In genomic region chr1:59578770-59579169, GRCm38 (mm10) we compare ENCODE assay signal across 27 mouse cellular contexts.
DNase-seq lines count a peak whose midpoint lies in the region; ATAC-seq and TF ChIP-seq lines count a peak whose summit lies in the region.
"Had no signal": no experiment of that assay in that cellular context is flagged by ENCODE, and none has a peak within 500 bp of the region (broad histone marks: within the 10 kb centered on the region; RNA-seq: fewer than 3 reads in every experiment).

No protein-coding gene starts in this region.

- no peaks in the 10 kb centered on the region for H3K27me3 ChIP-seq in kidney, postnatal 0 days (ENCODE audit: insufficient read depth, low read length)
- no peaks in the 10 kb centered on the region for H3K27me3 ChIP-seq in lung, postnatal 0 days (replicated peaks; ENCODE audit: insufficient read depth, low read length)
- H3K27me3 ChIP-seq in myocyte (ENCODE audit: control insufficient read depth, insufficient read depth, insufficient read length) = no peaks in the 10 kb centered on the region
- H3K27me3 ChIP-seq in hindbrain, embryonic 11.5 days (ENCODE audit: control insufficient read depth, insufficient read depth, low read length) = no peaks in the 10 kb centered on the region
- H3K27me3 ChIP-seq: embryonic facial prominence, embryonic 13.5 days had no signal

- no peaks in the 10 kb centered on the region for H3K36me3 ChIP-seq in kidney, postnatal 0 days (ENCODE audit: insufficient read depth, low read length)
- H3K36me3 ChIP-seq in lung, postnatal 0 days (ENCODE audit: insufficient read depth, low read length) = no peaks in the 10 kb centered on the region
- H3K36me3 ChIP-seq in myocyte (ENCODE audit: control insufficient read depth, insufficient read depth) = no peaks in the 10 kb centered on the region
- H3K36me3 ChIP-seq in hindbrain, embryonic 11.5 days (ENCODE audit: control insufficient read depth, insufficient read depth, low read length) = no peaks in the 10 kb centered on the region
- H3K36me3 ChIP-seq: embryonic facial prominence, embryonic 10.5 days; embryonic facial prominence, embryonic 13.5 days; forebrain, embryonic 10.5 days; heart, embryonic 12.5 days; heart, embryonic 15.5 days; hindbrain, embryonic 10.5 days had no signal

- no peak overlapping the region for H3K4me2 ChIP-seq in kidney, postnatal 0 days (ENCODE audit: low read length)
- no peak overlapping the region for H3K4me2 ChIP-seq in lung, postnatal 0 days (replicated peaks; ENCODE audit: low read depth, low read length)
- peak overlapping the region; percentile 24 for H3K4me2 ChIP-seq in myocyte (ENCODE audit: low read depth)
- H3K4me2 ChIP-seq in hindbrain, embryonic 11.5 days (replicated peaks; ENCODE audit: low read depth, low read length) = no peak overlapping the region
- H3K4me2 ChIP-seq: embryonic facial prominence, embryonic 13.5 days; forebrain, embryonic 13.5 days; heart, embryonic 12.5 days; heart, embryonic 15.5 days; hindbrain, embryonic 14.5 days had no signal

- H3K4me1 ChIP-seq in kidney, postnatal 0 days (replicated peaks; ENCODE audit: insufficient read depth, low read length) = peaks cover 10% of the 10 kb centered on the region
- peaks cover 9% of the 10 kb centered on the region; the same call in 1 of the 2 replicates for H3K4me1 ChIP-seq in lung, postnatal 0 days (ENCODE audit: insufficient read depth, low read depth, low read length)
- H3K4me1 ChIP-seq in hindbrain, embryonic 11.5 days (replicated peaks; ENCODE audit: control insufficient read depth, insufficient read depth, low read length) = no peaks in the 10 kb centered on the region

- no peak for TF ChIP-seq CTCF in gastrocnemius, adult 2 months (IDR thresholded peaks at IDR 0.05)
- no peak for TF ChIP-seq CTCF in kidney, postnatal 0 days (IDR thresholded peaks at IDR 0.05; ENCODE audit: low read depth)
- TF ChIP-seq CTCF in lung, postnatal 0 days (IDR thresholded peaks at IDR 0.05) = no peak

- no peak overlapping the region for H3ac ChIP-seq in myocyte (ENCODE audit: control insufficient read depth, insufficient read length)

- no peak for DNase-seq in gastrocnemius, adult 2 months
- DNase-seq in gastrocnemius, postnatal 36 days = no peak
- DNase-seq in kidney, postnatal 0 days (ENCODE audit: low spot score) = peak; percentile 67
- no peak for DNase-seq in kidney, adult 11 months
- DNase-seq in lung, postnatal 0 days (ENCODE audit: low spot score) = peak; percentile 9
- no peak for DNase-seq in lung, postnatal 4 days
- DNase-seq in hindbrain, embryonic 11.5 days (ENCODE audit: low spot score) = no peak
- DNase-seq: adrenal gland, adult 8-10 months; adrenal gland, postnatal 25 days; B cell, adult 2 months; embryo, embryonic 11 days; gastrocnemius, postnatal 14 days; heart, adult 18-20 months; heart, postnatal 10 days; heart, postnatal 36 days had no signal

- no peaks in the 10 kb centered on the region for H3K79me2 ChIP-seq in myocyte (ENCODE audit: control insufficient read depth, insufficient read depth)

- no peak for TF ChIP-seq POLR2A in myocyte (IDR thresholded peaks at IDR 0.05; ENCODE audit: insufficient read length, low read depth)

- intact Hi-C loops in gastrocnemius, adult 2 months (cut with DNase I) = no loop called here
- intact Hi-C loops in gastrocnemius, postnatal 36 days (cut with DNase I) = no loop called here

- no peaks in the 10 kb centered on the region for H3K9me3 ChIP-seq in kidney, postnatal 0 days (replicated peaks; ENCODE audit: low read length)
- no peaks in the 10 kb centered on the region for H3K9me3 ChIP-seq in lung, postnatal 0 days (ENCODE audit: low read length)
- no peaks in the 10 kb centered on the region for H3K9me3 ChIP-seq in hindbrain, embryonic 11.5 days (ENCODE audit: control insufficient read depth, low read length)
- H3K9me3 ChIP-seq: embryonic facial prominence, embryonic 10.5 days; embryonic facial prominence, embryonic 13.5 days; forebrain, embryonic 10.5 days; forebrain, embryonic 13.5 days; heart, embryonic 12.5 days; heart, embryonic 15.5 days; hindbrain, embryonic 10.5 days had no signal

- H3K27ac ChIP-seq in gastrocnemius, adult 2 months = 0 out of 2 replicates have a peak overlapping the region, but pooled peaks have one; percentile 6
- H3K27ac ChIP-seq in kidney, postnatal 0 days = no peak overlapping the region
- no peak overlapping the region for H3K27ac ChIP-seq in lung, postnatal 0 days (ENCODE audit: low read length)
- H3K27ac ChIP-seq in hindbrain, embryonic 11.5 days (ENCODE audit: low read depth, low read length) = no peak overlapping the region
- H3K27ac ChIP-seq: embryonic facial prominence, embryonic 10.5 days; embryonic facial prominence, embryonic 13.5 days; forebrain, embryonic 10.5 days; forebrain, embryonic 13.5 days; heart, embryonic 15.5 days; hindbrain, embryonic 10.5 days; hindbrain, embryonic 14.5 days; hindbrain, postnatal 0 days had no signal

- whole genome bisulfite sequencing in kidney, postnatal 0 days = 53% methylated on average over 4 of the region's 4 CpGs
- WGBS in lung, postnatal 0 days = 25% methylated on average over 4 of the region's 4 CpGs
- WGBS in hindbrain, embryonic 11.5 days = 81% methylated on average over 4 of the region's 4 CpGs

- TF ChIP-seq EP300 in lung, postnatal 0 days (IDR thresholded peaks at IDR 0.05) = no peak

- H3K4me3 ChIP-seq in gastrocnemius, adult 2 months = no peak overlapping the region
- no peak overlapping the region for H3K4me3 ChIP-seq in kidney, postnatal 0 days (replicated peaks; ENCODE audit: low read depth, low read length)
- no peak overlapping the region for H3K4me3 ChIP-seq in lung, postnatal 0 days (ENCODE audit: low read depth, low read length)
- H3K4me3 ChIP-seq in myocyte = no peak overlapping the region
- H3K4me3 ChIP-seq in hindbrain, embryonic 11.5 days (ENCODE audit: low read depth, low read length) = no peak overlapping the region
- H3K4me3 ChIP-seq: embryonic facial prominence, embryonic 10.5 days; embryonic facial prominence, embryonic 13.5 days; forebrain, embryonic 10.5 days; forebrain, embryonic 13.5 days; heart, embryonic 12.5 days; heart, embryonic 15.5 days; hindbrain, embryonic 10.5 days had no signal

- ATAC-seq in kidney, postnatal 0 days (replicated peaks; ENCODE audit: low FRiP score, low read depth) = no peak
- no peak for ATAC-seq in lung, postnatal 0 days
- ATAC-seq in hindbrain, embryonic 11.5 days (ENCODE audit: low FRiP score) = no peak
- ATAC-seq: activated CD4-positive, CD25-positive, alpha-beta regulatory T cell, adult 4 months; forebrain, embryonic 13.5 days; forebrain, embryonic 16.5 days; hindbrain, postnatal 0 days had no signal

- H3K9ac ChIP-seq in kidney, postnatal 0 days (ENCODE audit: low read depth, low read length) = no peak overlapping the region
- H3K9ac ChIP-seq in lung, postnatal 0 days (replicated peaks; ENCODE audit: low read depth) = no peak overlapping the region
- H3K9ac ChIP-seq in hindbrain, embryonic 11.5 days (ENCODE audit: low read depth, low read length) = no peak overlapping the region
- H3K9ac ChIP-seq: embryonic facial prominence, embryonic 13.5 days; forebrain, embryonic 13.5 days; heart, embryonic 12.5 days; heart, embryonic 15.5 days; hindbrain, embryonic 14.5 days had no signal

TF ChIP-seq in myocyte, 11 proteins besides CTCF, POLR2A, EP300 and RAD21:
- no peak for TF ChIP-seq TCF12 (IDR thresholded peaks at IDR 0.05; ENCODE audit: insufficient read depth, poor library complexity, severe bottlenecking)
- no peak for TF ChIP-seq E2F4 (IDR thresholded peaks at IDR 0.05; ENCODE audit: insufficient read depth)
- TF ChIP-seq MYOD1 (IDR thresholded peaks at IDR 0.05; ENCODE audit: control insufficient read depth in 1 of 3, insufficient read length in 2 of 3, low read depth in 2 of 3) = no peak
- peak; percentile 3 for TF ChIP-seq USF1 (IDR thresholded peaks at IDR 0.05; ENCODE audit: low read depth)
- no peak for TF ChIP-seq REST (IDR thresholded peaks at IDR 0.05; ENCODE audit: insufficient read depth, insufficient read length)
- no peak for TF ChIP-seq MYOG (IDR thresholded peaks at IDR 0.05; ENCODE audit: control insufficient read depth in 1 of 3, insufficient read depth in 1 of 3, insufficient read length in 2 of 3, low read depth in 2 of 3)

Comparison
In these comparisons a context has a peak if more than half of its experiments do, and no peak if none do; other contexts are left out.
1. DNase-seq: peak in kidney, postnatal 0 days (single experiment) and lung, postnatal 0 days (single experiment); none in gastrocnemius, adult 2 months (single experiment), gastrocnemius, postnatal 36 days (0 of 2), kidney, adult 11 months (single experiment), lung, postnatal 4 days (0 of 2) and hindbrain, embryonic 11.5 days (single experiment).